Mouse (Mus musculus): Measurements from ENCODE around the gene Arhgef12. TPM values are rescaled to one million over a fixed set of nuclear protein-coding genes. Genes with fewer than 3 reads are reported as not detected.

Arhgef12 gene
- polyA plus RNA-seq, 1 experiment from 2014 or later = 3.9 TPM

GRCm38 (mm10) chr9:43074611-43075010 is 32.4 kb downstream of the Arhgef12 start:
- Histone ChIP-seq H3K9ac (ENCODE audit: low read depth, low read length) (no peak overlapping the region), H3K4me1 (replicated peaks; ENCODE audit: control insufficient read depth, insufficient read depth, low read length) (no peaks in the 10 kb centered on the region), H3K4me3 (ENCODE audit: low read depth, low read length) (no peak overlapping the region), H3K27ac (ENCODE audit: low read depth, low read length) (no peak overlapping the region), H3K4me2 (replicated peaks; ENCODE audit: low read depth) (no peak overlapping the region), H3K27me3 (replicated peaks; ENCODE audit: control insufficient read depth, insufficient read depth, low read length) (no peaks in the 10 kb centered on the region), H3K9me3 (ENCODE audit: control insufficient read depth) (no peaks in the 10 kb centered on the region), H3K36me3 (ENCODE audit: control insufficient read depth, insufficient read depth) (no peaks in the 10 kb centered on the region)
- TF ChIP-seq CTCF (IDR thresholded peaks at IDR 0.05; ENCODE audit: low read depth) = no peak
- 91% methylated on average over 1 of the region's 1 CpGs for WGBS
- no peak for ATAC-seq

GRCm38 (mm10) chr9:43071741-43072140 is 35.3 kb downstream of the Arhgef12 start:
- Histone ChIP-seq H3K9me3 (ENCODE audit: control insufficient read depth) (no peaks in the 10 kb centered on the region), H3K4me1 (replicated peaks; ENCODE audit: control insufficient read depth, insufficient read depth, low read length) (0 out of 2 replicates have a peak, but pooled peaks cover 3% of the 10 kb centered on the region), H3K27ac (ENCODE audit: low read depth, low read length) (no peak overlapping the region), H3K4me2 (replicated peaks; ENCODE audit: low read depth) (no peak overlapping the region), H3K9ac (ENCODE audit: low read depth, low read length) (no peak overlapping the region), H3K36me3 (ENCODE audit: control insufficient read depth, insufficient read depth) (no peaks in the 10 kb centered on the region), H3K4me3 (ENCODE audit: low read depth, low read length) (no peak overlapping the region), H3K27me3 (replicated peaks; ENCODE audit: control insufficient read depth, insufficient read depth, low read length) (no peaks in the 10 kb centered on the region)
- no peak for ATAC-seq
- 61% methylated on average over 2 of the region's 2 CpGs for WGBS
- no peak for TF ChIP-seq CTCF (IDR thresholded peaks at IDR 0.05; ENCODE audit: low read depth)

GRCm38 (mm10) chr9:43071176-43071575 is 35.9 kb downstream of the Arhgef12 start:
- no peak overlapping the region for H3K4me2 ChIP-seq (replicated peaks; ENCODE audit: low read depth)
- no peak for ATAC-seq
- no peak overlapping the region for H3K4me3 ChIP-seq (ENCODE audit: low read depth, low read length)
- no peaks in the 10 kb centered on the region for H3K27me3 ChIP-seq (replicated peaks; ENCODE audit: control insufficient read depth, insufficient read depth, low read length)
- 41% methylated on average over 4 of the region's 4 CpGs for WGBS
- TF ChIP-seq CTCF (IDR thresholded peaks at IDR 0.05; ENCODE audit: low read depth) = no peak
- H3K9me3 ChIP-seq (ENCODE audit: control insufficient read depth) = no peaks in the 10 kb centered on the region
- 0 out of 2 replicates have a peak, but pooled peaks cover 3% of the 10 kb centered on the region for H3K4me1 ChIP-seq (replicated peaks; ENCODE audit: control insufficient read depth, insufficient read depth, low read length)
- H3K9ac ChIP-seq (ENCODE audit: low read depth, low read length) = no peak overlapping the region
- H3K27ac ChIP-seq (ENCODE audit: low read depth, low read length) = no peak overlapping the region
- no peaks in the 10 kb centered on the region for H3K36me3 ChIP-seq (ENCODE audit: control insufficient read depth, insufficient read depth)

- WGBS = 80% methylated on average over 4 of the region's 4 CpGs
- ATAC-seq = no peak
- Histone ChIP-seq H3K4me2 (replicated peaks; ENCODE audit: low read depth) (no peak overlapping the region), H3K9me3 (ENCODE audit: control insufficient read depth) (no peaks in the 10 kb centered on the region), H3K27ac (ENCODE audit: low read depth, low read length) (no peak overlapping the region), H3K4me3 (ENCODE audit: low read depth, low read length) (no peak overlapping the region), H3K9ac (ENCODE audit: low read depth, low read length) (no peak overlapping the region), H3K36me3 (ENCODE audit: control insufficient read depth, insufficient read depth) (no peaks in the 10 kb centered on the region), H3K27me3 (replicated peaks; ENCODE audit: control insufficient read depth, insufficient read depth, low read length) (no peaks in the 10 kb centered on the region), H3K4me1 (replicated peaks; ENCODE audit: control insufficient read depth, insufficient read depth, low read length) (0 out of 2 replicates have a peak, but pooled peaks cover 3% of the 10 kb centered on the region)
- no peak for TF ChIP-seq CTCF (IDR thresholded peaks at IDR 0.05; ENCODE audit: low read depth)
Measured at GRCm38 (mm10) chr9:43070566-43070965, 36.5 kb downstream of the Arhgef12 start.

GRCm38 (mm10) chr9:43070153-43070552 is 36.9 kb downstream of the Arhgef12 start:
- no peak overlapping the region for H3K9ac ChIP-seq (ENCODE audit: low read depth, low read length)
- no peaks in the 10 kb centered on the region for H3K27me3 ChIP-seq (replicated peaks; ENCODE audit: control insufficient read depth, insufficient read depth, low read length)
- ATAC-seq = no peak
- no peaks in the 10 kb centered on the region for H3K36me3 ChIP-seq (ENCODE audit: control insufficient read depth, insufficient read depth)
- H3K27ac ChIP-seq (ENCODE audit: low read depth, low read length) = no peak overlapping the region
- H3K4me3 ChIP-seq (ENCODE audit: low read depth, low read length) = no peak overlapping the region
- H3K4me1 ChIP-seq (replicated peaks; ENCODE audit: control insufficient read depth, insufficient read depth, low read length) = 0 out of 2 replicates have a peak, but pooled peaks cover 3% of the 10 kb centered on the region
- no peak for TF ChIP-seq CTCF (IDR thresholded peaks at IDR 0.05; ENCODE audit: low read depth)
- WGBS = 87% methylated on average over 2 of the region's 2 CpGs
- H3K9me3 ChIP-seq (ENCODE audit: control insufficient read depth) = no peaks in the 10 kb centered on the region
- H3K4me2 ChIP-seq (replicated peaks; ENCODE audit: low read depth) = no peak overlapping the region

GRCm38 (mm10) chr9:43067896-43068295 is 39.1 kb downstream of the Arhgef12 start:
- no peaks in the 10 kb centered on the region for H3K9me3 ChIP-seq (ENCODE audit: control insufficient read depth)
- H3K4me2 ChIP-seq (replicated peaks; ENCODE audit: low read depth) = no peak overlapping the region
- no peaks in the 10 kb centered on the region for H3K27me3 ChIP-seq (replicated peaks; ENCODE audit: control insufficient read depth, insufficient read depth, low read length)
- no peak for TF ChIP-seq CTCF (IDR thresholded peaks at IDR 0.05; ENCODE audit: low read depth)
- 0 out of 2 replicates have a peak, but pooled peaks cover 7% of the 10 kb centered on the region for H3K4me1 ChIP-seq (replicated peaks; ENCODE audit: control insufficient read depth, insufficient read depth, low read length)
- no peak for ATAC-seq
- H3K27ac ChIP-seq (ENCODE audit: low read depth, low read length) = no peak overlapping the region
- no peak overlapping the region for H3K4me3 ChIP-seq (ENCODE audit: low read depth, low read length)
- H3K9ac ChIP-seq (ENCODE audit: low read depth, low read length) = no peak overlapping the region
- WGBS = 60% methylated on average over 3 of the region's 3 CpGs
- no peaks in the 10 kb centered on the region for H3K36me3 ChIP-seq (ENCODE audit: control insufficient read depth, insufficient read depth)

- no peak for ATAC-seq
- Histone ChIP-seq H3K4me1 (replicated peaks; ENCODE audit: control insufficient read depth, insufficient read depth, low read length) (0 out of 2 replicates have a peak, but pooled peaks cover 7% of the 10 kb centered on the region), H3K36me3 (ENCODE audit: control insufficient read depth, insufficient read depth) (no peaks in the 10 kb centered on the region), H3K4me3 (ENCODE audit: low read depth, low read length) (no peak overlapping the region), H3K9ac (ENCODE audit: low read depth, low read length) (no peak overlapping the region), H3K9me3 (ENCODE audit: control insufficient read depth) (no peaks in the 10 kb centered on the region), H3K27me3 (replicated peaks; ENCODE audit: control insufficient read depth, insufficient read depth, low read length) (no peaks in the 10 kb centered on the region), H3K4me2 (replicated peaks; ENCODE audit: low read depth) (no peak overlapping the region), H3K27ac (ENCODE audit: low read depth, low read length) (no peak overlapping the region)
- no peak for TF ChIP-seq CTCF (IDR thresholded peaks at IDR 0.05; ENCODE audit: low read depth)
- 75% methylated on average over 4 of the region's 4 CpGs for WGBS
Measured at GRCm38 (mm10) chr9:43065231-43065630, 41.8 kb downstream of the Arhgef12 start.

Data from intestine, postnatal 0 days (tissue).